Mouse (Mus musculus) thymus, postnatal 14 days (tissue): ENCODE measurements at regions not wholly inside any gene's neighbourhood (a gene's known extent, or its start where the extent isn't known, plus 50 kb on each side); places are given as distances from the start of the nearest gene placed in this dataset.

ENCODE experiments used
- DNase-seq: peaks from one replicate; pipeline ENCODE4 v3.0.0; 2021

GRCm38 (mm10) chr17:4199698-4200153 lies 503.7 kb upstream of the Nox3 start:
- DNase-seq, result no peak

GRCm38 (mm10) chr17:4201300-4201699 lies 505.2 kb upstream of the Nox3 start:
- DNase-seq, result no peak

- no peak for DNase-seq
These were observed 512.3 kb upstream of the Nox3 start for GRCm38 (mm10) chr17:4208142-4208925.

- no peak for DNase-seq
These were observed 513.6 kb upstream of the Nox3 start for GRCm38 (mm10) chr17:4209650-4210049.

DNA sequence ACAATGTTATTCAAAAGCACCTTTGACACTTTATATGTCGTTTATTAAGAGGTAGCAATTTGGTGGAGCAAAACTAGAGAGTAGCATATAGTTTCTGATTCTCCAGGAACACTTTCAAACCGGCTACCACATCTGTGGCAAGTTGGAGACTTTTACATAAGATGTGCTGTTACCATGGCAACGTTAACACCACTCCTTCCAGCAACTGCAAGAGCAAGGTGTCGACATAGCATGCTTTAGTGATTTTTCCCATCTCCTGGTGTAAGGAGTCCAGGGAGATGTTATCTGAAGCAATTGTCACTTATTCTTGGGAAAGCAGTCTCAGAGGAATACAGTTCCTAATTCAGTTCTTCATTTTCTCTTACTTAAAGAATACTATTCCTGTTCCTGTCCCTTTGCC lies 516.5 kb upstream of the Nox3 start:
- no peak for DNase-seq

- no peak for DNase-seq
These were observed 518.9 kb upstream of the Nox3 start for GRCm38 (mm10) chr17:4214970-4215369.

DNA sequence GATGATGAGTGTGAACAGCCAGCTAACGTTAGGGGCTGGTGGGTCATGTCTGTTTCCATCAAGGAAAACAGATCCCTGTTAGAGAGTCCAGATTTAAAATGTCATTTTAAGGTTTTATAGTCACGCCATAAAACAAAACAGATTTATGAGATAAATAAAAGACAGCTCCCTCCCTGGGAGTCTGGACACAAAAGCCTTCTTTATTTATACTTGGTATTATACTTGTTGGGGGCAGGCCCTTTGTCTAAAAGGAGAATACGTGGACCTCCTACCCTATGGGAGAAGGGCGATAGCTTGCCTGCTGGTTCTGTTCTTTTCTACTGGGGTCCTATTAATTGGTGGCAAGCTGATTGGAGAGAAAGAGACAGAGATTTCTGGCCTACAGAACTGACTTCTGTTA lies 520.1 kb upstream of the Nox3 start:
- no peak for DNase-seq

DNA sequence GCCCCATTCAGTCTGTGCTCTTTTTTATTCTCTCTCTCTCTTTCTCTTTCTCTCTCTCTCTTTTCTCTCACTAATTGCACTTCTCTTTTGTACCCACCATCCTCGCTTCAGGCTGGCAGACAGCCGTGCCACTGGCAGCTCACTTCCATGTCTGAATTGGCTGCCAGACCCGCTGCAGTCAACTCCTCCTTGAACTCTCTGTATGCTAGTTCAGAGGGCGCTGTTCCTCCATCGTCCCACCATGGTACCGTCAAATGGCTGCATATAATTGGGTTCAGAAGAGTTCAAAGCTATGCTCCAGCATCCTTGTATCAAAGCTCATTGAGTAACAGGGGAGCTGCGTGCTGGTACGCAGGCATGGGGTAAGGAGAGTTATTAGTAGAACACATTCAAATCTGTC lies 520.7 kb upstream of the Nox3 start:
- DNase-seq, result no peak

DNA sequence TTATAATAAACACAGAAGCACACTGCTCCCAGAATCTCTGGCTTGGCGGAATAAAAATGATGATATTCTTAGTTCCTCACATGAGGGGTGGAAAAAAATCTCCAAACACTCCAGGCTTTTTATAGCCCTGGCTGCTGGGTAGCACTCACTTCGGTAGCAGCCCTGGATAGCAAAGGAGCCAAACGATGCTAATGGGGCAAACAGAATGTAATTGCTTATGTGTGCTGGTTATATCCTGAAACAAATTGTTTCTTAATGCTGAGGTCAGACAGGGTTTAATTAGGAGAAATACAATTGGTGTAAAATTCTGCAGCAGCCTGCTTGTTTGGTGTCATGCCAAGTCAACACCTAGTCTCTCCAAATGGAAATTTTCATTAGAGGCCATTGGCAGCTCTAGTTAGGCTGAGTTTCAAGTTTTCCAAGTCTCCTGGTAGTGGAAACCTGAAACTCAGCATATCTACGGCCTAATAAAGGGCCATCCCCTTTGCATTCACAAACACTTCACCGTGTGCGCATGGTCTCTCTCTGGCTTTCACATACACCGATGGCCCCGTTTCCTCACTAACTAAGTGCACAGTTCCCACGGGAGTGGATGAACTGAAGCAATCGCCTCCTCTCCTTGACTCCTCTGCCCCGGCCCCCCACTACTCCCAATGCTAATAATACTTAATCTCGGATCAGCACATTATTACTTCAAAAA lies 524.8 kb upstream of the Nox3 start:
- DNase-seq, result no peak

DNA sequence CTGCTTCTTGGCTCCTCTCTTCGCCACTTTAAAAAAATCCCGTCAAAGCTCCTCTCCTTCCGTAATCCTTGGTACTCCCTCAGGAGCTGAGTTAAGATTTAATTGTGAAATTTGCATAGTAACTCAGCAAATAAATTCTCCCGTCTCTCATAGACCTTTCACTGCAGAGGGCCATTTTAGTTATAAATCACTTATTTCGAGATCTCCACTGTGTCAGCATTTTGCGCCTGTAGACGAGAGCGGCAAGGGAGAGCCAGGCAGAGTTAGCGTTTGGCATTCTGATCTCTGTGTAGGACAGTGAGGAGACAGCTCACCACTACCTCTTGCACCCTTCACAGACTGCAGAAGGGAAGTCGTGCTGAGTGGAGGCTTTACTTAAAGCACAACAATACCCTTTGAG lies 531.8 kb upstream of the Nox3 start:
- no peak for DNase-seq

DNA sequence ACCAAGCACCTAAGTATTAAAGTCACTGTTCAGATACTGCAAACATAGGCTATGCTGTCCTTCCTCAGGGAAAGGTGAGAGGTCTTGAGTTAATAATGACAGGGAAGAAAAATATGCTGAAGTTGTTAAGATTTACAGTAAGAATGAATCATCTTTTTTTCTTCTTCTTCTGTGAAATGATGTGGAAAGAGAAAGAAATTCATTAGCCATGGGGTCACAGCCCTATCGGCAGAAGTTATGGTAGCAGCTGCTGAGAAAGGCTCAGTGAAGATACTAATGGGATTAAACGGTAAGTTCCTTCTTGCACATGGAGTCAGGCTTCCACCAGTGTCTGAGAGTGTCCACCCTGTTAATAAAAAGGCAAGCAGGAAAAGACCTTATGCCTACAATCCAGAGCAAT lies 533.9 kb upstream of the Nox3 start:
- DNase-seq, result no peak

GRCm38 (mm10) chr17:4250476-4250875 lies 554.4 kb upstream of the Nox3 start:
- no peak for DNase-seq

- DNase-seq, result no peak
These were observed 569.4 kb upstream of the Nox3 start for GRCm38 (mm10) chr17:4265471-4265870.

DNA sequence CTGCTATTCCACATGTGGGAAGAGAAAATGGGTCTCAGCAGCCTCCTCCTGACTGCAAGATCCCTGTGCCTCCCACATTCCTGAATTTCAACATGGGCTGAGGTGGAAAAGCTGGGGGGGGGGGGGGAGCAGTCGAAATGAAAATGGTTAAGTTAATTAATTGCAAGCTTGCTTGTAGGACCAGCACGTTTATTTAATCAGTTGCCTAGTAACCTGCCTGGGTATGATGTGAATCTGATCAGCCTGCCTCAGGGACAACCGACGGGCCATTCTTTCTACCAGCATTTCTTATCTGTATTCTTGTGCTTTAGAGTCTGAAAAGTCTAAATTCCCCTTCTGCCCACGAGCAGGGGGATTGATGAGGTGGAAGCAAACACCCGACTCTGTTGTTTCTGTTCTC lies 569.9 kb upstream of the Nox3 start:
- DNase-seq, result no peak

GRCm38 (mm10) chr17:4266487-4266886 lies 570.4 kb upstream of the Nox3 start:
- no peak for DNase-seq

DNA sequence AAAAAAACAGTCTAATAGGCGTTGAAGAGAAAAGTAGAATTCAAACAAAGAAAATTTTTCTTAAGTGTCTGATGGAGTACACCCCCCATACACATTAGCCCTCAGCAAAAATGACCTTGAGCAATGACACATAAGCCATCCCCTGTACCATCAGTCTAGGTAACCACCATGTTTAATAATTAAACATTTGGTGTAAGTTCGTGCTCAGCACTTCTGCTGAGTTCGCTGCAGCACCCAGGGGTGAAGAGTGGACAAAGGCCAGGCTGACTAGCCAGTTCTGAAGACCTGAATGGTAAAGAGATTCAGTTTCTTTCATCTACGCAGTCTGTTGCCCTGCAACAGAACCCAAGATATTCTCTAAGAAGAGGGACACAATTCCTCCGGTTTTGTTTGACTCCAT lies 572.3 kb upstream of the Nox3 start:
- no peak for DNase-seq

- DNase-seq, result no peak
These were observed 576.4 kb upstream of the Nox3 start for GRCm38 (mm10) chr17:4272456-4272855.

DNA sequence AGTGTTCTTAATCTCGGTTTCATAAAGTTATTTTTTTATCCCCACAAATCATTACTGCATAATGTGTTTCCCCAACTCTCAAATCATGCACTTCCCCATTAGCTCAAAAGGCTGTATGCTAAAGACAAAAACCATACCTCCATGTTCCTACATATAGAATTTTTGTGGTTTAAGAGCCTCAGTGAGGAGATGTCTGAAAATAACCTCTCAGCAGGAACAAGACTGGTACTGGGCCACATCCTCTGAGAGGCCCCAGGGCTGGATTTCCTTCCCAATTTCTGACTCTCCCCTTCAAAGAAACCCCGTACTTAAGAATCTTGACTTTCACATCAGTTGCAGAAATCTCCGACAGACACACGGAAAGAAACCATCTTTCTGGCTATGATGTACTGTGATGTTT lies 580.7 kb upstream of the Nox3 start:
- no peak for DNase-seq

DNA sequence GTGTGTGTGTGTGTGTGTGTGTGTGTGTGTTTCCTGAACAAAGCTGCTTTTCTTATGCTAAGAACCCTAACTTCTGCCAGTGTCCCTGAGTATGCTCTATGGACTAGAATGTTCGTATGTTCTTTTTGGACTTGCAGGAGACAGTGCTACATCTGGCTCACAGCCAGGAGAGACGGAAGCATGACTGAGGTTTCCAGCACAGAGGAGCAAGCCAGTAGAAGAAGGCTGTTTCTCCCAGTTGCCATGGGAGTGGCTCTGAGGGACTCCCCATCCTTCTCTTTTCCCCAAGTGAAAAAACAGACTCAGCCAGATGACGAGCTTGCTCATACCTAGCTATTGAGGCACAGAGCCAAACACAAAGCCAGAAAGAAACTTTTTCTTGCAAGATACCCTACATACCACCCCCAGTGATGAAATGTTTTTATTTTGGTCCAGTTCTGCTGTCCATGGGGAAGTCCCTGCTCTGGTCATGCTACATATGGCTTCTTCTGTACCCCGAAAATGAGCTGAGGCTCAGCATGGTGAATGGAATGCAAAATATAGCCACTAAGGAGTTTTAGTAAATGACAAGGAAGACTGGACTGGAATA lies 582.3 kb upstream of the Nox3 start:
- no peak for DNase-seq

DNA sequence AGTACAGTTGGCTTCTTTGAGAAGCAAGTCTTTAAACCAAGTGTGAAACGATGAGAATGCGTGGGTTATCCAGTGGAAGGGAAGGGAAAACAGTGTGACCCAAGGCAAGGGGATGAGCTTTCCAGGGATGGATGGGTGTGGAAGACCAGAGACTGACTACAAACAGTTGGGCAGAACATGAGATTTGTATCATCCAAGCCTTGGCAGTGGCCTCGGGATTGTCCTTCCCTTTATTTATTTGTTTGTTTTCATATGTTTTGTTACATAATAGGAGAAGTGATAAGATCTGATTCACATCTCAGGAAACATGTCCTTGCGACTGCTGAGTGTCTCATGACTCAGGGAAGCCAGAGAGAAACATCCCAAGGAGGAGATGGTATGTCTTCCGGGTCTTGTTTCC lies 585.4 kb upstream of the Nox3 start:
- DNase-seq, result no peak

DNA sequence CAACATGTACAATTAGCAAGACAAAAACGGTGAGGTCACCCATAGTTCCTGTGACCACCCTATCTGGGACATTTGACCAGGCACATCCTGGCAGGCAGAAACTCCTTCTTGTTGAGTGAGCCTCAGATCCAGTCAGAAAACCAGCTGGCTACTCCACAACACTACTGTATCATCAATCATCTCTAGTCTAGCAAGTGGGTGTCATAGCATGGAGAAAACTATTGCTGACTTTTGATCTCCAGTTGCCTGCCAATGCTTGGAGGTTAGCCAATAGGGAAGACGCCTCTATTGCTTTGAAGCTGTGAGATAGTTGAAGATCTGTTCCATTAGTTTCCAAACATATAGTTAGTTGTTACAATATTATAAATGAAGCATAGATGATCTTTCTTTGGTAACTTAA lies 595.4 kb upstream of the Nox3 start:
- DNase-seq, result no peak

DNA sequence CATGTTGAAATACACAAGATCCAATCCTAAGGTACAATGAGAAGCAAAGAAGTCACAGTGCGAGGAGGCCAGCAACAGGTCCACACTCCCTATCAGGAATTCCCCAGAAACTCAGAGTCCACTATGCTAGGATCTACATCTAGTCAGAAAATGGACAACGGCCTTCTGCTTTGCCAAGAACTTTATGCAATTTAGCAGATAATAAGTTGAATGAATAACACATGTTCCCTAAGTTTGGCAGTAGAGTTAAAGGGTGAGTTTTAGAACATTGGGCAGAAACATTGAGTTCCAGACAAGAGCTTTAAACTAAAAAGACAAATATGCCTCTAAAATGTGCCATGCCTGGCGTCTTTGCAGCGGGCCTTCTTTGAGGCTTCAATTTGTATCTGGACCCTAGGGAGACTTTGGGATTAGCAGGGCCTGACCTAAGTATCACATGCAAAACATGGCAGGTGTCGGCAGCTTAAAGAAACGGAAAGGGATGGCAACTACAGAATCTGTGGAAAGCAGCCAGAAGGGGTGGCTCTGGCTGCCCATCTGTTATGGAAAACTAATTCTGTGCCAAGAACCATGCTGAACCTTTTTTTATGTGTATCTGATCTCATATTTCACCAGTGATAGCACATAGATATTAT lies 600.6 kb upstream of the Nox3 start:
- no peak for DNase-seq

GRCm38 (mm10) chr17:4297156-4297535 lies 601.1 kb upstream of the Nox3 start:
- no peak for DNase-seq
